Mouse (Mus musculus): ENCODE data around the gene Madcam1. TPM values are rescaled to one million over a fixed set of nuclear protein-coding genes. Genes with fewer than 3 reads are reported as not detected.
A peak's percentile ranks its signal among the peaks of the same experiment; 100 is the strongest.

Gene Madcam1
- polyA plus RNA-seq, 1 experiment from 2014 or later: 32.5 TPM

DNA sequence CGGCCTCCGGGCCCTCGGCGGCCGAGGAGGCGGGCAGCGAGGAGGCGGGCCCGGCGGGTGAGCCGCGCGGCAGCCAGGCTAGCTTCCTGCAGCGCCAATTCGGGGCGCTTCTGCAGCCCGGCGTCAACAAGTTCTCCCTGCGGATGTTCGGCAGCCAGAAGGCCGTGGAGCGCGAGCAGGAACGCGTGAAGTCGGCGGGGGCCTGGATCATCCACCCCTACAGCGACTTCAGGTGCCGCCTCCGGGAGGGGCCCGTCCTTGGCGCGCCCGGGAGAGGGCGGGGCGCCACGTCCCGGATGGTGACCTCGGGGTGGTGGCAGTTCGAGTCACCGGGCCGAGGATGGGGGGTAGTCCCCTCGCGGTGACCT is 52.6 kb downstream of the Madcam1 start:
- Histone ChIP-seq H3K9me3 (ENCODE audit: control insufficient read depth, low read length) (no peaks in the 10 kb centered on the region), H3K9ac (ENCODE audit: low read length) (no peak overlapping the region), H3K27ac (ENCODE audit: low read depth) (no peak overlapping the region), H3K4me2 (ENCODE audit: low read length) (peak overlapping the region; percentile 94), H3K27me3 (replicated peaks; ENCODE audit: control insufficient read depth, insufficient read depth, low read length) (peaks cover 57% of the 10 kb centered on the region), H3K36me3 (ENCODE audit: control insufficient read depth, insufficient read depth, low read length) (peaks cover 1% of the 10 kb centered on the region), H3K4me1 (replicated peaks; ENCODE audit: control insufficient read depth, insufficient read depth, low read length) (peaks cover 9% of the 10 kb centered on the region), H3K4me3 (ENCODE audit: low read depth, low read length) (peak overlapping the region; percentile 49)
- ATAC-seq (replicated peaks; ENCODE audit: low FRiP score, low TSS enrichment, low read depth) (no peak), DNase-seq (ENCODE audit: low spot score) (no peak)
- under 1% methylated on average over 42 of the region's 44 CpGs for whole genome bisulfite sequencing

DNA sequence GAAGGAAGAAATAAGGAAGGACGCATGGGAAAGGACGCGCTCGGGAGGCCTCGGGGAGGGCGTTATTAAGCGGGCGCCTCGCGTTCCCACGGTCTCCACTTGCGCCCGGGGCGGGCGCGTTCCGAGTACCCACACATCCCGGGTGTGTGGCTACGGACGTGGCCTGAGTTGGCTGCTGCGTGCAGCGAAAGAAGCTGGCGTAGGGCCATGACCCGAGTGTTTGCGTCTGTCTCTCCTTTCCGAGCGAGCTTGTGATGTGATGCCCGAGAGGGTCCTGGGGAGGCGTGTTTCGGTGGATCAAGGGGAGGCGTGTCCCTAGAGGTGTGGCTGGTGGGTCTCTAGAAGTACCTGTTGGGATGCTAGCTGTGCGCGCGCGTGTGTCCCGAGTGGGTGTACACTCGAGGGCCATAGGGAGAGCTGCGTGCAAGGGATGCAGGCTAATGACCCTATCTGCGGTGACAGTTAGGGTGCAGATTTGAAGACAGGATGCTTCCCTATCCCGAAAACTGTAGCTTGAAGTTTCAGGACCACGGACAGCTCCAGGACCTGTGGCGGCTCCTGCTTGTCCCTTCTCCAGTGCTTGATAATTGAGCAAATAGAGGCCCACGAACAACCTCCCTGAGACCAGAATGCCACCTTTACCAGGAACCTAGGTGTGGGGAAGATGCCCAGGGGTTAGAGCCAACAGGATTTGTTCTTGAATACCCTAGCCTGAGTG is 53.4 kb downstream of the Madcam1 start:
- Histone ChIP-seq H3K4me3 (ENCODE audit: low read depth, low read length) (no peak overlapping the region; the same call in 1 of the 2 replicates), H3K9ac (ENCODE audit: low read length) (no peak overlapping the region), H3K27me3 (replicated peaks; ENCODE audit: control insufficient read depth, insufficient read depth, low read length) (peaks cover 57% of the 10 kb centered on the region), H3K36me3 (ENCODE audit: control insufficient read depth, insufficient read depth, low read length) (no peaks in the 10 kb centered on the region), H3K4me2 (ENCODE audit: low read length) (peak overlapping the region; percentile 94; the same call in 1 of the 2 replicates), H3K9me3 (ENCODE audit: control insufficient read depth, low read length) (no peaks in the 10 kb centered on the region), H3K27ac (ENCODE audit: low read depth) (no peak overlapping the region), H3K4me1 (replicated peaks; ENCODE audit: control insufficient read depth, insufficient read depth, low read length) (peaks cover 9% of the 10 kb centered on the region)
- WGBS: 4% methylated on average over 43 of the region's 43 CpGs
- ATAC-seq (replicated peaks; ENCODE audit: low FRiP score, low TSS enrichment, low read depth) (no peak), DNase-seq (ENCODE audit: low spot score) (peak; percentile 96)

Other genes starting within 250 kb of the Madcam1 start
- gene Vmn2r83, start 195.8 kb upstream of the Madcam1 start, polyA plus RNA-seq (2014; fragmentation: Nextera tagmentation; extraction: Ambion mirVana): not detected in 2 replicates
- 91.9 and 92.2 TPM in 2 replicates for gene Plpp2, start 130.8 kb upstream of the Madcam1 start, polyA plus RNA-seq (2014; fragmentation: Nextera tagmentation; extraction: Ambion mirVana)
- gene Mier2, start 109.4 kb upstream of the Madcam1 start, polyA plus RNA-seq (2014; fragmentation: Nextera tagmentation; extraction: Ambion mirVana): 47.9 and 48.0 TPM in 2 replicates
- gene Theg, start 77.2 kb upstream of the Madcam1 start, polyA plus RNA-seq (2014; fragmentation: Nextera tagmentation; extraction: Ambion mirVana): not detected in 2 replicates
- 0.19 TPM in 1 of 2 replicates, not detected in the other for gene C2cd4c, start 50.5 kb upstream of the Madcam1 start, polyA plus RNA-seq (2014; fragmentation: Nextera tagmentation; extraction: Ambion mirVana)
- gene Shc2, start 26.6 kb upstream of the Madcam1 start, polyA plus RNA-seq (2014; fragmentation: Nextera tagmentation; extraction: Ambion mirVana): 8.1 and 8.4 TPM in 2 replicates
- gene Odf3l2, start 18.8 kb upstream of the Madcam1 start, polyA plus RNA-seq (2014; fragmentation: Nextera tagmentation; extraction: Ambion mirVana): not detected in 2 replicates
- 80.1 and 81.2 TPM in 2 replicates for gene Tpgs1, start 4.8 kb downstream of the Madcam1 start, polyA plus RNA-seq (2014; fragmentation: Nextera tagmentation; extraction: Ambion mirVana)
- 129 and 145 TPM in 2 replicates for gene Cdc34, start 17.6 kb downstream of the Madcam1 start, polyA plus RNA-seq (2014; fragmentation: Nextera tagmentation; extraction: Ambion mirVana)
- 0.78 and 1.2 TPM in 2 replicates for gene Gzmm, start 24.5 kb downstream of the Madcam1 start, polyA plus RNA-seq (2014; fragmentation: Nextera tagmentation; extraction: Ambion mirVana)
- 895 and 900 TPM in 2 replicates for gene Bsg, start 39.9 kb downstream of the Madcam1 start, polyA plus RNA-seq (2014; fragmentation: Nextera tagmentation; extraction: Ambion mirVana)
- 0.09 and 0.12 TPM in 2 replicates for gene Hcn2, start 52.1 kb downstream of the Madcam1 start, polyA plus RNA-seq (2014; fragmentation: Nextera tagmentation; extraction: Ambion mirVana)
- gene Polrmt, start 82.0 kb downstream of the Madcam1 start, polyA plus RNA-seq (2014; fragmentation: Nextera tagmentation; extraction: Ambion mirVana): 37.9 and 40.1 TPM in 2 replicates
- 0.26 and 0.42 TPM in 2 replicates for gene Fgf22, start 90.5 kb downstream of the Madcam1 start, polyA plus RNA-seq (2014; fragmentation: Nextera tagmentation; extraction: Ambion mirVana)
- 80.3 and 90.3 TPM in 2 replicates for gene Rnf126, start 102.4 kb downstream of the Madcam1 start, polyA plus RNA-seq (2014; fragmentation: Nextera tagmentation; extraction: Ambion mirVana)
- gene Fstl3, start 112.7 kb downstream of the Madcam1 start, polyA plus RNA-seq (2014; fragmentation: Nextera tagmentation; extraction: Ambion mirVana): 10.1 and 11.1 TPM in 2 replicates
- gene Prss57, start 126.4 kb downstream of the Madcam1 start, polyA plus RNA-seq (2014; fragmentation: Nextera tagmentation; extraction: Ambion mirVana): 0.45 TPM in 1 of 2 replicates, not detected in the other
- gene Palm, start 129.0 kb downstream of the Madcam1 start, polyA plus RNA-seq (2014; fragmentation: Nextera tagmentation; extraction: Ambion mirVana): 63.4 and 66.2 TPM in 2 replicates
- 78.3 and 87.9 TPM in 2 replicates for gene Misp, start 156.4 kb downstream of the Madcam1 start, polyA plus RNA-seq (2014; fragmentation: Nextera tagmentation; extraction: Ambion mirVana)
- 286 and 291 TPM in 2 replicates for gene Ptbp1, start 189.9 kb downstream of the Madcam1 start, polyA plus RNA-seq (2014; fragmentation: Nextera tagmentation; extraction: Ambion mirVana)
- gene Prtn3, start 209.9 kb downstream of the Madcam1 start, polyA plus RNA-seq (2014; fragmentation: Nextera tagmentation; extraction: Ambion mirVana): 5.2 and 5.9 TPM in 2 replicates
- 38.8 and 46.4 TPM in 2 replicates for gene Plppr3, start 210.1 kb downstream of the Madcam1 start, polyA plus RNA-seq (2014; fragmentation: Nextera tagmentation; extraction: Ambion mirVana)
- gene Elane, start 221.7 kb downstream of the Madcam1 start, polyA plus RNA-seq (2014; fragmentation: Nextera tagmentation; extraction: Ambion mirVana): 0.55 TPM in 1 of 2 replicates, not detected in the other
- gene Cfd, start 226.3 kb downstream of the Madcam1 start, polyA plus RNA-seq (2014; fragmentation: Nextera tagmentation; extraction: Ambion mirVana): not detected in 2 replicates
- gene Med16, start 244.4 kb downstream of the Madcam1 start, polyA plus RNA-seq (2014; fragmentation: Nextera tagmentation; extraction: Ambion mirVana): 42.0 and 46.3 TPM in 2 replicates
- not detected in 2 replicates for gene Gm26602, start 246.3 kb downstream of the Madcam1 start, polyA plus RNA-seq (2014; fragmentation: Nextera tagmentation; extraction: Ambion mirVana)